Mouse (Mus musculus) forebrain, embryonic 12.5 days (tissue): ENCODE measurements around the gene Ucn. TPM values are rescaled to one million over a fixed set of nuclear protein-coding genes. Genes with fewer than 3 reads are reported as not detected.

Source experiments
- ATAC-seq: fragments of 200-750 bp; cut with Nextera tagmentation; 2 replicates; pipeline ENCODE4 v1.8.0; 2017; ENCODE audit warnings: moderate TSS enrichment; ENCODE audit not compliant: low FRiP score
- H3K27ac ChIP-seq: fragments of 300-500 bp; sonication (generic); 2 replicates; pipeline ENCODE4 v1.5.1; 2016; ENCODE audit warnings: mild to moderate bottlenecking
- H3K27me3 ChIP-seq: fragments of 300-500 bp; sonication (generic); 2 replicates; pipeline ENCODE4 v1.6.1; 2016; ENCODE audit warnings: mild to moderate bottlenecking
- H3K36me3 ChIP-seq: fragments of 300-500 bp; sonication (generic); replicated peaks from 2 replicates; pipeline ENCODE4 v1.6.1; 2016; ENCODE audit warnings: mild to moderate bottlenecking
- H3K4me1 ChIP-seq: fragments of 300-500 bp; sonication (generic); 2 replicates; pipeline ENCODE4 v1.6.1; 2016
- H3K4me2 ChIP-seq: fragments of 300-500 bp; sonication (generic); 2 replicates; pipeline ENCODE4 v1.6.1; 2016; ENCODE audit warnings: mild to moderate bottlenecking, moderate library complexity
- H3K4me3 ChIP-seq: fragments of 300-500 bp; sonication (generic); replicated peaks from 2 replicates; pipeline ENCODE4 v1.5.1; 2016; ENCODE audit warnings: mild to moderate bottlenecking
- H3K9ac ChIP-seq: fragments of 300-500 bp; sonication (generic); 2 replicates; pipeline ENCODE4 v1.6.1; 2016; ENCODE audit warnings: mild to moderate bottlenecking
- H3K9me3 ChIP-seq: fragments of 300-500 bp; sonication (generic); 2 replicates; pipeline ENCODE4 v1.6.1; 2016
- WGBS: fragments of 180-500 bp; shearing (Covaris S2); methylation state at CpG from one replicate; pipeline ENCODE4 v1.1.7; 2016; 5-methylcytosine and 5-hydroxymethylcytosine counted together
- polyA plus RNA-seq: library from polyadenylated mRNA; unstranded; fragments of >200 nt; fragmentation: Nextera tagmentation; extraction: Ambion mirVana; gene quantifications from 2 replicates; pipeline ENCODE4 v1.2.1, GENCODE M21; 2016

Ucn gene
- polyA plus RNA-seq, 1 experiment from 2014 or later = not detected

DNA sequence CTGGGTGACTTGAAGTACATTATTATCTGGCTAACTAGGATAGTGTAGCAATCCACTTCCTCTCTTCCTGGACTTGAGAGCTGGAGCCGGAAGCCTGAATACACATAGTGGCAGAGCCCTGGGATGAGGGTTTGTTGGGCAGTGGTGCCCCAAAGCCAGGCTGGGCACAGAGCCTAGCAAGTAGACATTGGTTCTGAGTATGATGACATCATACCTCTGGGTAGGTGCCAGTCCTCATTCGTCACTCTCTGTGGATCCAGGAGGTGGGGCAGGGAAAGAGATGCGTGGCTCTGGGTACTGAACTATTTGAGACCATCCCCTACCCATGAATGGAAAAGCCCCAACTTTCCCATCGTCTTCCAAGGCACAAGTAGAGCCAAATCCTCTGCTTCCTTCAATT is 11.2 kb upstream of the Ucn start:
- Histone ChIP-seq H3K9ac (no peak overlapping the region), H3K4me1 (peaks cover 11% of the 10 kb centered on the region), H3K27ac (no peak overlapping the region), H3K4me3 (no peak overlapping the region), H3K36me3 (peaks cover 15% of the 10 kb centered on the region), H3K27me3 (no peaks in the 10 kb centered on the region), H3K4me2 (no peak overlapping the region), H3K9me3 (no peaks in the 10 kb centered on the region)
- ATAC-seq = no peak
- 91% methylated on average over 4 of the region's 4 CpGs for WGBS

DNA sequence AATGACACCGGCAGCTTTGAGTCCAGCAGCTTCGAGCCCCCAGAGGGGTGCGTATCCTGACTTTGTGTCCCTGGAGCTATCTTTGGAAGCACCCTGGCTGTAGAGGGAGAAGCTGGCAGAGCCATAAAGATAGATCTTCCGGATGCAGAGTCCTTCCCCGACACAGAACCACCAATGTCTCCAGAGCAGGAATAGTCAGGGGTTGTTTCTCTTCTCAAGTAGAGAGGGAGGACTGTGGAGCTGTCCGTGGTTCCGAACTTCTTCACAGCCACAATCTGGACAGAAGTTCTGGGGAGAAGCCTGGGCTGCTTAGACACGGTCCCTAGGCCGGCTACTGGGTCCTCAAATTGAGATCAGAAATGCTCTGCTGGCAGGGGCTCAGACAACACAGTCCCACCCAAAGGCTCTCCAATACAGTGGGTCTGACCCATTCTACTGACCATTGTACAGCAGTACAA is 368 bp upstream of the Ucn start:
- peaks cover 63% of the 10 kb centered on the region for H3K27me3 ChIP-seq
- H3K4me2 ChIP-seq = peak overlapping the region; percentile 51; the same call in 1 of the 2 replicates
- H3K36me3 ChIP-seq = peaks cover 4% of the 10 kb centered on the region; the same call in 1 of the 2 replicates
- no peak overlapping the region for H3K9ac ChIP-seq
- peaks cover 23% of the 10 kb centered on the region for H3K4me1 ChIP-seq
- H3K27ac ChIP-seq = no peak overlapping the region
- WGBS = 14% methylated on average over 9 of the region's 9 CpGs
- no peak overlapping the region for H3K4me3 ChIP-seq
- no peaks in the 10 kb centered on the region for H3K9me3 ChIP-seq
- no peak for ATAC-seq

DNA sequence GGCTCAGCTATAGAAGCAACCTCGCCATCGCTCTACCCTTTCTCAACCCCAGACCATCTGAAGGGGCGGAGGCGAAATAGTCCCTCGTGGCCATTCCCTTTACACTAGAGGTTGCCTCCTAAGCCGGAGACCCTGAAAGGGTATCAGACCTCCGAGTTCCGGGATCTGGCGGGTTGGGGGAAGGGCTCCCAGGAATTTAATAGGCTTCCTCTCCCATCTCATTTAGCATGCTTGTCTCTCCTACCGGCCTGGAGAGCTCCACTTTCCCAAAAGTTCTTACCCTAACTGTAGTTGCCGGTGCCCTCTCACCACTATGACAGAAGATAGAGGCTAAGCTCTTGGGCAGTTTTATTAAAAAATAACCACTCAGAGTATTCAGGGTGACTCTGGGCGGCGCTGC is 971 bp downstream of the Ucn start:
- Histone ChIP-seq H3K4me3 (peak overlapping the region; percentile 28), H3K27me3 (peaks cover 68% of the 10 kb centered on the region), H3K9ac (no peak overlapping the region), H3K27ac (no peak overlapping the region), H3K36me3 (peaks cover 4% of the 10 kb centered on the region; the same call in 1 of the 2 replicates), H3K4me2 (peak overlapping the region; percentile 51), H3K4me1 (peaks cover 23% of the 10 kb centered on the region), H3K9me3 (no peaks in the 10 kb centered on the region)
- no peak for ATAC-seq
- under 1% methylated on average over 13 of the region's 13 CpGs for WGBS

DNA sequence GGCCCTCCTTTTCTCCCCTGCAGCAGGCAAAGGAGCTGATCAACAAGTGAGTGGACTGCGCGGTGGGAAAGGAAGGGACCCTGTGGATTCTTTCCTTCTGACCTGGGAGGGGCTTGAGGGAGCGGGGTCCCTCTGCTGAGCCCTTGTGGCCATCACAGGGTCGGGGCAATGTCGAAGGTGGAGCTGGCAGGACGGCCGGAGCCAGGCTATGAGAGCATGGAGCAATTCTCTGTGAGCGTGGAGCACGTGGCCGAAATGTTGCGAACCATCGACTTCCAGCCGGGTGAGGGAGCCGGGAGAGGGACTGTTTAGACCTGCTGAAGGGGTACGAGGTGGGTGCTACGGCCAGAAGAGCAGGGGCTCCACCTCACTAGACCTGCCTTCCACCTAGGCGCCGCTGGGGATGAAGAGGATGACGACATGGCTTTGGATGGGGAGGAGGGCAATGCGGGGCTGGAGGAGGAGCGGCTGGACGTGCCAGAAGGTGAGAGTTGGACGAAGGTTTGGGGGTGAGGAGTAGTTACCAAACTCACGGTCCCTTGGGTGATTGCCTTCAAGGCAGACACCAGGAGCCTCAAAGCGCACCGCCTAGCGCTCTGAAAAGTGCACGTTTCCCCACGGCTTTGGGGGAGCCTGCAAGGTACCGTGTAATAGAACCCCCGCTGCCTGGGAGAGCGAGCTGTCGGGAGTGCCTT is 1.8 kb downstream of the Ucn start:
- no peak for ATAC-seq
- Histone ChIP-seq H3K4me2 (peak overlapping the region; percentile 51), H3K27me3 (peaks cover 74% of the 10 kb centered on the region), H3K27ac (no peak overlapping the region), H3K9ac (no peak overlapping the region), H3K9me3 (no peaks in the 10 kb centered on the region), H3K4me1 (peaks cover 23% of the 10 kb centered on the region), H3K36me3 (peaks cover 4% of the 10 kb centered on the region; the same call in 1 of the 2 replicates), H3K4me3 (peak overlapping the region; percentile 28; the same call in 1 of the 2 replicates)
- WGBS = under 1% methylated on average over 32 of the region's 33 CpGs

DNA sequence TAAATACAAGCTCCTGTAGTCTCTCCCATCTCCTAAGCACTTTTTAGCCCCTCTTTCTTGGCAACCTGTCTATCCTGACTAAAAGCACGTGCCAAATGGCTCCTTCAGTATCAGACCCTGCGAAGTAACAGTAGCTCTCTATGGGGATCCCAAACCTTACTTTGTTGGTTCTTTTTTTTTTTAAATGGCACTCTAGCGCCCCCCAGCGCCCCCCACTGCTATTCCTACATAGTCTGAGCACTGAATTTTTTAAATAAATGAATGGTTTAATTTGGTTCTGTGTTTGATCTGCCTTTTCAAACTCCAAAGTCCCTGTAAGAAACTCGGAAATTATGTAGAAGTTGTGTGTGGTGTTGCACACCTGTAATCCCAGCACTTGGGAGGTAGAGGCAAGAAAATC is 12.6 kb downstream of the Ucn start:
- WGBS = 45% methylated on average over 5 of the region's 5 CpGs
- Histone ChIP-seq H3K9me3 (no peaks in the 10 kb centered on the region), H3K4me1 (0 out of 2 replicates have a peak, but pooled peaks cover 3% of the 10 kb centered on the region), H3K4me3 (no peak overlapping the region), H3K36me3 (no peaks in the 10 kb centered on the region), H3K9ac (no peak overlapping the region), H3K4me2 (no peak overlapping the region), H3K27ac (no peak overlapping the region), H3K27me3 (peaks cover 4% of the 10 kb centered on the region; the same call in 1 of the 2 replicates)
- no peak for ATAC-seq

DNA sequence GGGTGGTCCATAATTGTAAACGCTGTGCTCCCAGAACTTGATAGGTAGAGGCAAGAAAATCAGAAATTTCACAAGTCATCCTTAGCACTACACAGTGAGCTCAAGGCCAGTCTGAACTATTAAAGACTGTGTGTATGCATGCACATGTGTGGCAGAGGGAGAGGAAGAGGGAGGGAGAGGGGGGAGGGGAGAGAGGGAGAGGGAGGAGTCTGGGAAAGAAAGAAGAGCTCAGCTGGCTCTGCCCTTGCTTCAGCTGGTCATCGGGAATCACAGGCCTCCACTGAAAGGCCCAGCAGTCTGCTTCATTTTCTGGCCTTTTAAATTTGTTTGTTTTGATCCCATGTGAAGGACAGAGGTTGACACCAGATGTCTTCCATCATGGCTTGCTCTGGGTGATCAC is 15.1 kb downstream of the Ucn start:
- no peak for ATAC-seq
- Histone ChIP-seq H3K4me3 (no peak overlapping the region), H3K9ac (no peak overlapping the region), H3K27me3 (0 out of 2 replicates have a peak, but pooled peaks cover 5% of the 10 kb centered on the region), H3K9me3 (no peaks in the 10 kb centered on the region), H3K4me1 (0 out of 2 replicates have a peak, but pooled peaks cover 3% of the 10 kb centered on the region), H3K36me3 (no peaks in the 10 kb centered on the region), H3K4me2 (no peak overlapping the region), H3K27ac (no peak overlapping the region)
- 46% methylated on average over 2 of the region's 2 CpGs for WGBS

DNA sequence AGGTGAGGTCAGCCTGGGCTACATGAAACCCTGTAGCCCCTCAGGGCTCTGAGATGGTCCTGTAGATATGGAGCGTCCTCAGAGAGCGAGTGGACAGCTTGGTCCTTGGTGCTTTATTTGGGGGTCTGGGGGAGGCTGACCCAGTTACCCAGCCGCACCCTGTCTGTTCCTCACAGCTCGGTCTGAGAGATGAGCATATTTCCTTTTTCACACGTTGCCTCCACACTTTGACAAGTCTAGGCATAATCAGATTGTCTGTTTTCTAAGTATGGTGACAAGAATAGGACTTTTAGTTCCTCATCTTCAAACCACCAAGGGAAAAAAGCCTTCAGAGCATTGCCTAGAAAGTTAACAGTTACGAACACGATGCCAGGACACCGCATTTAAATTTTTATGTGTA is 17.5 kb downstream of the Ucn start:
- Histone ChIP-seq H3K9me3 (no peaks in the 10 kb centered on the region), H3K4me2 (no peak overlapping the region), H3K9ac (no peak overlapping the region), H3K4me3 (no peak overlapping the region), H3K36me3 (no peaks in the 10 kb centered on the region), H3K4me1 (0 out of 2 replicates have a peak, but pooled peaks cover 3% of the 10 kb centered on the region), H3K27ac (no peak overlapping the region), H3K27me3 (peaks cover 15% of the 10 kb centered on the region)
- no peak for ATAC-seq
- WGBS = 90% methylated on average over 8 of the region's 8 CpGs

DNA sequence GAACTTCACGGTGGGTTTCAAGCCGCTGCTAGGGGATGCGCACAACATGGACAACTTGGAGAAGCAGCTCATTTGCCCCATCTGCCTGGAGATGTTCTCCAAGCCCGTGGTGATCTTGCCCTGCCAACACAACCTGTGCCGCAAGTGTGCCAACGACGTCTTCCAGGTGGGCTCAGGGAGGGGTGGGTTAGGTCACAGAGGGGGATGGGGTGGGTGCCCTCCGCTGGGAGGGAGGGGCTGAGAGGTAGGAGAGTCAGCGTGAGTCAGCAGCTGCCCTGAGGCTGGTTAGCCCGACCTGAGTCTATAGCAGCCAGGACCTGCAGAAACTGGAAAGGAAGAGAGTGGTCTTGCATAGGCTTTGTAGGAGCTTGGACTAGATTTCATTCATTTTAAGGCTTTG is 21.7 kb downstream of the Ucn start:
- H3K9ac ChIP-seq = no peak overlapping the region
- ATAC-seq = no peak
- no peaks in the 10 kb centered on the region for H3K9me3 ChIP-seq
- no peaks in the 10 kb centered on the region for H3K36me3 ChIP-seq
- no peak overlapping the region for H3K4me2 ChIP-seq
- H3K4me1 ChIP-seq = no peaks in the 10 kb centered on the region
- peaks cover 15% of the 10 kb centered on the region for H3K27me3 ChIP-seq
- no peak overlapping the region for H3K27ac ChIP-seq
- WGBS = 28% methylated on average over 10 of the region's 10 CpGs
- H3K4me3 ChIP-seq = no peak overlapping the region

DNA sequence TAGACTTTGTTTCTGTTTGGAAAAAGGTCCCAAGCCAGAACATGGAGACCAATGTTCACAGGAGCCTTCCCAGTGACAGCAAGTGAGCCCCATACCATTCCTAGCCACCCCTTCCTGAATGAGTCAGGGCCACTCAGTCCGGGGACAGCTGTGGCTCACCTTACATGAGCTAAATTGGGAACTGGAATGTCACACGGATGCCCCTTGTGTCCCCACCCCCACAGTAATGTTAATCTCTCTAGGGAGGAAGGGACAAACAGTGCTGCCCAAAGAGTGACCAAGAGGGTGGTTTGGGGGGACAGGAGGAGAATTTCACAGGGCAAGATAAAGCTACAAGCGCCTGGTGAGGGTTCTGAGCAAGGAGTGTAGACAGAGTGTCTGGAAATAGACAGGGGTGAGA is 22.3 kb downstream of the Ucn start, which contains the start of gene Trim54:
Trim54 (plus strand) TSS at position 359 of the 400 bp plus-strand sequence.
- Histone ChIP-seq H3K4me1 (no peaks in the 10 kb centered on the region), H3K27me3 (peaks cover 15% of the 10 kb centered on the region), H3K4me3 (no peak within 1 kb of the TSS), H3K9me3 (no peaks in the 10 kb centered on the region), H3K36me3 (no peaks in the 10 kb centered on the region), H3K9ac (no peak within 1 kb of the TSS), H3K4me2 (no peak within 1 kb of the TSS), H3K27ac (no peak within 1 kb of the TSS)
- 46% methylated on average over 3 of the region's 3 CpGs for WGBS
- no peak for ATAC-seq

DNA sequence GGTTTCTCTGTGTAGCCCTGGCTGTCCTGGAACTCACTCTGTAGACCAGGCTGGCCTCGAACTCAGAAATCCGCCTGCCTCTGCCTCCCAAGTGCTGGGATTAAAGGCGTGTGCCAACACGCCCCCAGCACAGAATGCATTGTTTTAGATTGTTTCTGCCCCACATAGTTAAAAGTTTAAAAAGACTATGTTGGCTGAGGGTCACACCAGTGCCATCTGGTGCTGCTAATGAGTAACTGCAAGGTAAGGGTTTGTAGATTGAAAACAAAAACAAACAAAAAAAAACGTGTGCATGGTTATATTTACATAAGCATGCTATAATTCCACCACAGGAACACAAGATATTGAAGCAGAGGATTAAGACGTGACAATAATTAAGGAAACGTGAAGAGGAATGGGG is 27.8 kb downstream of the Ucn start:
- peaks cover 8% of the 10 kb centered on the region; the same call in 1 of the 2 replicates for H3K27me3 ChIP-seq
- ATAC-seq = no peak
- WGBS = 40% methylated on average over 7 of the region's 7 CpGs

DNA sequence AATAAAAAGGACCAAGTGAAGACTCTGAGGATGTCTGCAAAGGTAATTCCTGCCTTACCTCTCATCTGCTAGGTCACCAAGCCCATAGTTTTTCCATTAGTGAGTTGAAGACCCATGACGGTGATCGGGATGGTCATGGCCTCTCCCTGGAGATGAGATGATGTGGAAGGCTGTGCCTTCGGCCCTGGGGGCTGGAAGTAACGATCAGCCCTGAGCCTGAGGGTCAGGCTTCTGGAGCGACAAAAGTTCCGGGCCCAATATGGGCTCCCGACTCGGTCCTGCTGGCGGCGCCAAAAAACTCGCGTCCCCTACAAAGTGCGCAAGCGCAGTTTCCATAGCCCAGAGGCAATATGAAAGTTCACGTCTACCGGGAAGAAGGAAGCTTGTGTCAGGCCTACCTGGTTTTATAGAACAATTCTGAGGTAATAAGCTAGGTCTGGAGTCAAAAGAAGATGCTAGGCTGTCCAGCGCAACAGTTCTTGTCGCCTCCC is 30.6 kb downstream of the Ucn start, which contains the start of gene Slc30a3:
Slc30a3 (minus strand) TSS at position 238 of the 491 bp plus-strand sequence.
- no peak within 1 kb of the TSS for H3K4me2 ChIP-seq
- H3K9ac ChIP-seq = no peak within 1 kb of the TSS
- H3K4me3 ChIP-seq = no peak within 1 kb of the TSS
- H3K36me3 ChIP-seq = no peaks in the 10 kb centered on the region
- no peak within 1 kb of the TSS for H3K27ac ChIP-seq
- peaks cover 8% of the 10 kb centered on the region; the same call in 1 of the 2 replicates for H3K27me3 ChIP-seq
- no peaks in the 10 kb centered on the region for H3K9me3 ChIP-seq
- no peaks in the 10 kb centered on the region for H3K4me1 ChIP-seq
- ATAC-seq = no peak
- WGBS = 92% methylated on average over 18 of the region's 18 CpGs

More for the DNA sequence above, 27.8 kb downstream of the Ucn start:
- H3K36me3 ChIP-seq = no peaks in the 10 kb centered on the region
- H3K4me2 ChIP-seq = no peak overlapping the region
- no peak overlapping the region for H3K4me3 ChIP-seq
- no peak overlapping the region for H3K9ac ChIP-seq
- no peak overlapping the region for H3K27ac ChIP-seq
- no peaks in the 10 kb centered on the region for H3K4me1 ChIP-seq
- no peaks in the 10 kb centered on the region for H3K9me3 ChIP-seq

DNA sequence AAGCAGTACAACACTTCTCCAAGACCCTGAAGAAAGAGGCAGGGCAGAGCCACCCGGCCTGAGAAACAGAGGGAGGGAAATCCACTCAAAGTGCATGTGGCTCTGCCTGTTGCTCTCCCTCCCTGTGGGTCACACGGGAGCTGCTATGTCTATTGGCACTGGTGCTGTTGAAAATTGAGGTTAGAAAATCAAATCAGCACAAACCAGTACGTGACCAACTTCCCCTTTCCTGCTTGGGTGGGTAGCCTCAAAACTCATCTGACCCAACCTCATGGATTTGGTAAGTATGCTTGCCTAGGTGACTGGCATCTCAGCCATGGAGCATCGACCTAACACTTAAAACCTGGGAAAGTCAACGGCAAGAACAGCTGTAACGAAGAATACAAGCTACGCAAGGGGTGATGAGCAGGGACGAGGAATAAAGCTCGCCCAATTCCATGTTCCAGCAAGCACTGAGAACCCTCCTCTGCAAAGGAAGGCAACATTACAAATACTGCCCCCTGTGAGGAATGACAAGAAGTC is 32.8 kb downstream of the Ucn start, which contains the start of gene Dnajc5g:
Dnajc5g (plus strand) TSS at position 472 of the 522 bp plus-strand sequence.
- H3K4me2 ChIP-seq = no peak within 1 kb of the TSS
- no peak within 1 kb of the TSS for H3K4me3 ChIP-seq
- ATAC-seq = no peak
- 0 out of 2 replicates have a peak, but pooled peaks cover 8% of the 10 kb centered on the region for H3K27me3 ChIP-seq
- no peak within 1 kb of the TSS for H3K9ac ChIP-seq
- H3K36me3 ChIP-seq = no peaks in the 10 kb centered on the region
- H3K4me1 ChIP-seq = no peaks in the 10 kb centered on the region
- no peaks in the 10 kb centered on the region for H3K9me3 ChIP-seq
- no peak within 1 kb of the TSS for H3K27ac ChIP-seq
- WGBS = 89% methylated on average over 9 of the region's 9 CpGs
